Mouse (Mus musculus) layer of hippocampus, adult 9-11 months (tissue): ENCODE results near the gene Rin1.

ENCODE experiments used
- DNase-seq: peaks from one replicate; pipeline ENCODE4 v3.0.0; 2022

Gene Rin1

DNA sequence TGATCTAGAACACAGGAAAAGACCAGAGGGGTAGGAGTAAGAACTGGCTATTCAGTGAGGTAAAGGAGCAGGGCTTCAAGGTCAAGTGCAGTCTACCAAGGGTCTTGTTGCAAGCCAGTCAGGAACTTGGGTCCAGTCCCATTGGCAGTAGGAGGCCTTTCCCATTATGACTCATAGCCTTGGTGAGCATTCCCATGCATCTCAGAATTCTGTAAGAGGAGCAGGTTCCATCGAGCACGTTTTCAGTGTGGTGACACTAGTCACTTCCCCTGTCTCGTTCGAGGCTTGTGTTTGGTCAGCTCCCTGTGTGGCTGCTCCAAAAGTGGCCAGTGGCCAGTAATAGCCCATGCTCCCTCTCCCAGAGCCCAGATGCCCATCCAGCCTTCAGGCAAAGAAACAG is 4.8 kb upstream of the Rin1 start:
- DNase-seq = no peak

- peak; percentile 82 for DNase-seq
These were observed 1.9 kb upstream of the Rin1 start for GRCm38 (mm10) chr19:5048138-5049056.

GRCm38 (mm10) chr19:5049325-5049724 is 956 bp upstream of the Rin1 start:
- DNase-seq = no peak

DNA sequence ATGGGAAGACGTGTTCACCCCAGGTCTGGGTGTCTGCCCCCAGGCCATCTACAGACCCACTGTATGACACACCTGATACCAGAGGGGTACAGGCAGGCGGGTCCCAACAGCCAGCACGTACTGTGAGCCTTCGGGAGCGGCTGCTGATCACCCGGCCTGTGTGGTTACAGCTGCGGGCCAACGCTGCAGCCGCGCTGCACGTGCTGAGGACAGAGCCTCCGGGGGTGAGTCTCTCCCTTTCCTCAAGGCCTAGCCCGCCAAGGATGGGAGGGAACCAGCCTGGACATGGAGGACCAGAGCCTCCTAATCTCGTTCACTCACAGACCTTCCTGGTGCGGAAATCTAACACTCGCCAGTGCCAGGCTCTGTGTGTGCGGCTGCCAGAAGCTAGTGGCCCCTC is 750 bp downstream of the Rin1 start:
- DNase-seq = no peak

DNA sequence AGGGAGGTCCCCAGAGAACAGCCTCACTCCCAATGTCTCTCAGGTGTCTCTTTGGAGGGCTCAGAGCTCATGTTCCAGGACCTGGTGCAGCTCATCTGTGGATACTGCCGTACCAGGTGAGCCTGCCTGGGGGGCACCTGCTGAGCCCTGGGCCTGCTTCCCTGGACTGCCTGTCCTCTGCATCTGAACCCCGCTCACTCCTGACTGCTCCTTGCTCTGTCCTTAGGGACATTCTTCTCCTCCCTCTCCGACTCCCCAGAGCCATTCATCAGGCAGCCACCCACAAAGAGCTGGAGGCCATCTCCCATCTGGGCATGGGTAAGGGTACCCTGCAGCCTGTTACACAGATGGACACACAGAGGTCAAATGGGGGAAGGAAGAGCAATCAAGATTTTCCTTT is 1.2 kb downstream of the Rin1 start:
- no peak for DNase-seq

DNA sequence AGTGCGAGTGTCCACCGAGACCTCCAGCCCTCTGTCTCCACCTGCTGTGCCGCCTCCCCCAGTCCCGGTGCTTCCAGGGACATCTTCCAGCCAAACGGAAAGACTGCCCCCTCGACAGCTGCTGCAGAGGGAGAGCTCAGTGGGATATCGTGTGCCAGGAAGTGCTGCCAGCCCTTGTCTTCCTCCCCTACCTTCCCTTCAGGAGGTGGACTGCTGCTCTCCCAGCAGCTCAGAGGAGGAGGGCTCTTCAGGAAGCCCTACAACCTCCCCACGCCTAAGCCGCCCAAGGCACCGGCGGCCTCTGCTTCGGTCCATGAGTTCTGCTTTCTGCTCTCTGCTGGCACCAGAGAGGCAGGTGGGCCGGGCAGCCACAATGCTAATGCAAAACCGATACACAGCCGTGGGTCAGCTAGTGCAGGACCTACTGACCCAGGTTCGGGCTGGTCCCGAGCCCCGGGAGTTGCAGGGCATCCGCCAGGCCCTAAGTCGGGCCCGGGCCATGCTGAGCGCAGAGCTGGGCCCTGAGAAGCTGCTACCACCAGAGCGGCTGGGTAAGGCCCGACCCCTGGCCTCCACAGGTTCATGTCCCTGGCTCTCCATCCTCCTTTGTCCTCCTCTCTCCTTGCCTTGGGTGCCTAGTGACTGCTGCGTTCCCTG is 2.0 kb downstream of the Rin1 start:
- DNase-seq = no peak

DNA sequence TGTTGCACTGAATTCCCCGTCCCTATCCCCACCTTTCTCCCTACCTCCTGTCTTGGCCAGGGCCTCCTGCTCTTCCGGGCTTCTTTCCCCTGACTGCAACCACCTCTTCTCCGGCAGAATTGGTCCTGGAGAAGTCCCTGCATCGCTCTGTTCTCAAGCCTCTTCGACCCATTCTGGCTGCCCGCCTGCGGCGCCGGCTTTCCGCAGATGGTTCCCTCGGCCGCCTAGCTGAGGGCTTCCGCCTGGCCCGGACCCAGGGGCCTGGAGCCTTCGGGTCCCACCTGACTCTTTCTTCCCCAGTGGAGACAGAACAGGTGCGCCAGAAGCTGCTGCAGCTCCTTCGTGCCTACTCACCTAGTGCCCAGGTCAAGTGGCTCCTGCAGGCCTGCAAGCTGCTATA is 2.6 kb downstream of the Rin1 start:
- no peak for DNase-seq

- DNase-seq = no peak
These were observed 3.6 kb downstream of the Rin1 start for GRCm38 (mm10) chr19:5053909-5054308.

DNA sequence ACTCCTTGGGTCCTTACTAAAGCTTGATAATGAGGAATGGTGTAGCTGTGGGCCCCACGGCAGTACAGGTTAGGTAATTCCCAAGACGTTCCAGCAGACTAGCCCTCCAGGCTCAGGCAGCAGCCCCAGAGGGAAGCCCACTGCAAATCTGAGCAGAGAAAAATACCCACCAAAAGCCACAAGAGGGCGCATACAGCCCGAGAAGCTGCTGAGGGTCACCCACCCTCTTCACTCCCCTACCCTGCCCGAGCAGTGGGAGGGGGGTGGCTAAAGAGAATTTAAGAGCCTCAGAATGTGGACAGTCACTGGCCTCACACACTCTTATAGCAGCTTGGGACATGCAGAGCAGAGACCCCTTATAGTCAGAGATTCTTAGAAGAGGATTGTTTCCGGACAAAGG is 6.0 kb downstream of the Rin1 start:
- no peak for DNase-seq

DNA sequence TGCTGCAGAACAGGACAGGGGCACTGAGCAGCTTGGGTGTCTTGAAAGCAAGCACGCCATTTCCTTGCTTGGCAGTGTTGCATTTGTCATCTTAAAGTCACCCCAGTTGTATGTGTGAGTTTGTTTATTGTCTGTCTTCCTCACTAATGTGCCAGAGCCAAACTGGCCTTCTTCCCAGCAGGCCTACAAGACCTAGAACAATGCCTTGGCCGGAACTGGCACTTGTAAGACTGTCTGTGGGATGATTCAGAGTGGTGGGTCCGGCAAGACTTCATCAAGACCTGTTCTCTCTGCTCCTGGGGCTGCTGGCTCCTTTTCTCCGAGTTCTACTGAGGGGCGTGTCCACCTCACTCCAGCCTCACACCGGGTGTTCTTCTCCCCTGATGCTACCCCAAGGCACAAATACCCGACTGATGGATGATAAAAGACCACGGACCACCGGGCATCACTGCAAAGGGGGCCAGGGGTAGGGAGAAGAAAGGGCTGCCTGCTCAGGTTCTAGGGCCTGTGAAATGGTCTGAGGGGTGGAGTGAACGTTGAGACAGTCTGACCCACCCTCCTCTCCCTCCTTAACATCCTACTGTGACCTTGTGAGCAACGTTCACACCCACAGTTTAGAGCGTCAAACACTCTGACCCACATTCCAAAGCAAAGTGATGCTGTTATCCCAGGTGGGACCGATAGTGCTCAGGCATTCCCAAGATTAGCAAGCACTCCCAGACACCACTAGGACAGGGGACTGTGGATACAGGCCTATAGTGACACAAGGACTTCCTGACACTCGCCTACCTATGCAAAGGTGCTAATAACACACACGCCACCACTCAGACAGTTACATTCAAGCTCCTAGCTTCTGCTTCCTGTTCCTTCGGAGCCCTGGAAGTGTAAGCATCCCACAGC is 7.8 kb downstream of the Rin1 start:
- DNase-seq = no peak

DNA sequence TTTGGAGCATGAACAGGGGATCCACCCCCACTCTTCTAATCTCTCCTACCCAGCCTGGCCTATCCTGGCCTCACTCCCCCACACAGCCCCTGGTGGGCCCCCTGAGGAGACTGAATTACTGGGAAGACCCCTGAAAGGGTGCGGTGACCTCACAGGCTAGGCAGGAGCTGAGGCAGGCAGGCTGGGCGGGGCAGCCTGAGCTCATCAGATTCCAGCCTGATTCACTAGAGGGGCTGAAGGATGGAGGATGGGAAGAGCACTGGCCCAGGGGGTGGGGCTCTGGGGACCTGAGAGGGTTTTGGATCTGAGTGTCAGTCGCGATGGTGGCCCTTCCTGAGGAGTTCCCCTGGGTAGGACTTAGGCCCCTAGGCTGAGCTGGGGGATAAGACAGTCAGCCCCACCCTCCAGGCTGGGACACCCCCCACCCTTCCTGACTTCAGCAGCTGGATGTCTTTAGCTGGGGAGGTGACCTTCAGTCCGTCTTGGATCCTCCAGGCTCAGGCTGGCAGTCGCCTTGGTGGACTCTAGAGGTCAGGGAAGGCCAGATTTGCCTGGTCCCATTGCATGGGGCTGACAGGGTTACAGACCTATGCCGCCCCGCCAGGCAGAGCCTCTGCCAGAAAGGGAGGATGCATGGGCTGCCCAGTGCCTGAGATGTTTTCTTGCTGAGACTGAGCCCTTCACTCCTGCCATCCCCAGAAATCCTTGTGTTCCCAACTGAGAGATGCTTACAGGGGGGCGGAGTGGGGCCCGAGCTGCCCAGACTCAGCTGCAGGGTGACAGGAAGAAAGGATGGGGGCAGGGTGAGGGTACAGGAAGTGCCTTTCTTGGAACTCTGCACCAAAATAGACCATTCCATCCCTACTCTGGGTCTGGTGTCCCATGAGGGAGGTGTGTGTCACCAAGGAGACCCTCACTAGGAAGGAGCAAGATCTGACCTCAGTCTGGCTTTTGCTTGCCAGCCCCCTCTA is 8.8 kb downstream of the Rin1 start:
- DNase-seq = no peak

GRCm38 (mm10) chr19:5060365-5061330 is 10.4 kb downstream of the Rin1 start:
- DNase-seq = no peak

GRCm38 (mm10) chr19:5062041-5062440 is 11.8 kb downstream of the Rin1 start:
- DNase-seq = no peak

GRCm38 (mm10) chr19:5062446-5062845 is 12.2 kb downstream of the Rin1 start:
- no peak for DNase-seq

- no peak for DNase-seq
These were observed 14.8 kb downstream of the Rin1 start for GRCm38 (mm10) chr19:5065104-5065503.

DNA sequence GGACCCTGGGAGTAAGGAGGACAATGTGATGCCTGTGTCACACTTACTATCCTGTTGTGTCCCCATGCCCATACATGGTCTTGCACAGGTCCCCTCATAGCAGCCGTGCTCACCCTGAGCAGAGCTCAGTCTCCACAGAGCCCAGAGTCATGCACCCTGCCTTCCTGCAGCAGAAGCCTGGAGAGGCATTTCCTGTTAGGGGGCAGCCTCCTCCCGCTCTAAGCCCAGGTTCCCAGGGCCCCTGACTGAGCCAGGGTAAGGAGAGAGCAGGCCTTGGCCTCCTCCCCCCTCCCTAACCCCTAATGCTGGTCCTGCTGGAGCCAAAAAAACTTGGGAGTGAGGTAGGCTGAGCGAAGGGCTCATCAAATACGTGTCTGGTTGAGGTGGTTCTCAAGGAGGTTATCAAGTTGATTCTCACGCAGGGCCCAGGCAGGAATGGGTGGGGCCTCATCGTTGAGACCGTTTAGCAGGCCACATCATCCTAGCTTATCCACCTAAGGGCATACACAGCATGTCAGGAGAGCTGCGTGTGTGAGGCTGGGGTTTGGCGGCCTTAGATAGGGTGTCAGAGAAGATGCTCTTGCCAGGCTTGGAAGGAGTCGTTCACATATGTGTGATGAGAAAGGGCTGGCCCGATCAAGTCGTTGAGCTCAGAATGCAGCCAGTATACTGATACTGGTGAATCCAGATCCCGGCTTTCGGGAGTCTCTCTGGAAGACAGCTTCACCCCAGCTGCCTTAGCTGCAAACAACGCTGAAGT is 16.9 kb downstream of the Rin1 start:
- no peak for DNase-seq

DNA sequence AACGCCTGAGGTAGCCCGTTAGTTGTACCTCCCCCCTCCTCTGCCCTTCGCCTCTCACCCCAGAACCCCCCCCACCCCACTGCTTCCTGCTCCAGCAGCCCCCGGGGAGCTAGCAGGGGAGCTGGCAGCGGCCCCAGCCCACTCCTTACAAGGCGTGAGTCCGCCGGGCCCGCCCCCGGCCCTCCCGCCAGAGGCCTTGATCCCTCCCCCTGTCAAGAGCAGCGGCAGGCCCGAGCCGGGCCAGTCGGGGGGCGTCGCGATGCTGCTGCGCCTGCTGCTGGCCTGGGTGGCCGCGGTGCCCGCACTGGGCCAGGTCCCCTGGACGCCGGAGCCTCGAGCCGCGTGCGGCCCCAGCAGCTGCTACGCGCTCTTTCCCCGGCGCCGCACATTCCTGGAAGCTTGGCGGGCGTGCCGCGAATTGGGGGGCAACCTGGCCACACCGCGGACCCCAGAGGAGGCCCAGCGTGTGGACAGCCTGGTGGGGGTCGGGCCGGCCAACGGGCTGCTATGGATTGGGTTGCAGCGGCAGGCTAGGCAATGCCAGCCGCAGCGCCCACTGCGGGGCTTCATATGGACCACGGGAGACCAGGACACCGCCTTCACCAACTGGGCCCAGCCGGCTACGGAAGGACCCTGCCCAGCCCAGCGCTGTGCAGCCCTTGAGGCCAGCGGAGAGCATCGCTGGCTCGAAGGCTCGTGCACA is 17.7 kb downstream of the Rin1 start, which contains the start of gene Cd248:
Gene Cd248 (plus strand): TSS at position 212 of the 703 bp plus-strand sequence.
- DNase-seq = no peak

- DNase-seq = no peak
These were observed 18.4 kb downstream of the Rin1 start for GRCm38 (mm10) chr19:5068570-5069234.

DNA sequence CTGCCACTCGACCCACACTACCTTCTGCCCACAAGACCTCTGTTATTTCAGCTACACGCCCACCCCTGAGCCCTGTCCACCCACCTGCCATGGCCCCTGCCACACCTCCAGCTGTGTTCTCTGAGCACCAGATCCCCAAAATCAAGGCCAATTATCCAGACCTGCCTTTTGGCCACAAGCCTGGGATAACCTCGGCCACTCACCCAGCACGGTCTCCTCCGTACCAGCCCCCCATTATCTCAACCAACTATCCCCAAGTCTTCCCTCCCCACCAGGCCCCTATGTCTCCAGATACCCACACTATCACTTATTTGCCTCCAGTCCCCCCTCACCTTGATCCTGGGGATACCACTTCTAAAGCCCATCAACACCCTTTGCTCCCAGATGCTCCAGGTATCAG is 19.2 kb downstream of the Rin1 start:
- DNase-seq = no peak
